Mouse (Mus musculus) E14TG2a.4 (cell line): ENCODE measurements at regions not wholly inside any gene's neighbourhood (a gene's known extent, or its start where the extent isn't known, plus 50 kb on each side); places are given as distances from the start of the nearest gene placed in this dataset.
"Not testable (repeated sequence)": the region's sequence is repeated elsewhere in the genome, so short reads cannot be mapped to it uniquely, and the experiment has no call there.

Experiments used
- CTCF ChIP-seq: conservative IDR thresholded peaks from 2 replicates; pipeline ENCODE4 v1.5.1; 2014; ENCODE audit warnings: low read length
- POU5F1 ChIP-seq: IDR thresholded peaks from 2 replicates; pipeline ENCODE4 v1.6.1; 2014; ENCODE audit warnings: low read length, borderline replicate concordance

DNA sequence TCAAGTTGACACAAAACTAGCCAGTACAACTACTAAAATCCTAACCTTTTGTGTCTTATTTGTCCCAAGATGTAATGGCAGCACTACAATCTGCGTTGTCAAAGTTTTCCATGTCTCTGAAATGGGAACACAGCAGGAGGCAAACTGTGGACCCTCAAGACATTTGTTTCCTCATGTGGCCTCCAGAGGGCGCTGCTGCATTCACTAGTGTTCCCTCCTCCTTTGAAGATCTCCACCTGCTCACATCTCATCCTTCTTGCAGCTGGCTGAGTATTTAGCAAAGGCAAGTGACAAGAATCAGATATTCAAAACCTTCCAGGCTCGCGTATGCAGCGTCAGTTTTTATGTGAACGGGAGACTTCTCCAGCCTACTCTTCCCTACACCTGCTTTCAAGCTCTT, 663.3 kb downstream of the Dad1 start:
- not testable (repeated sequence) for TF ChIP-seq CTCF, POU5F1
